Mouse (Mus musculus): ENCODE data around the gene Sox5. TPM values are rescaled to one million over a fixed set of nuclear protein-coding genes. Genes with fewer than 3 reads are reported as not detected.

Gene Sox5
- polyA plus RNA-seq, 1 experiment from 2014 or later = 55.3 TPM

GRCm38 (mm10) chr6:144709614-144710180, 72.1 kb downstream of the Sox5 start:
- no peak overlapping the region for H3K4me3 ChIP-seq
- no peak for ATAC-seq (ENCODE audit: insufficient number of reproducible peaks, insufficient read depth, low FRiP score, low TSS enrichment)
- WGBS = 66% methylated on average over 9 of the region's 9 CpGs
- H3K36me3 ChIP-seq = no peaks in the 10 kb centered on the region
- no peak overlapping the region for H3K9ac ChIP-seq
- H3K9me3 ChIP-seq = no peaks in the 10 kb centered on the region
- no peak overlapping the region for H3K4me2 ChIP-seq (replicated peaks)
- H3K27me3 ChIP-seq = no peaks in the 10 kb centered on the region
- H3K27ac ChIP-seq = no peak overlapping the region
- H3K4me1 ChIP-seq = no peaks in the 10 kb centered on the region

DNA sequence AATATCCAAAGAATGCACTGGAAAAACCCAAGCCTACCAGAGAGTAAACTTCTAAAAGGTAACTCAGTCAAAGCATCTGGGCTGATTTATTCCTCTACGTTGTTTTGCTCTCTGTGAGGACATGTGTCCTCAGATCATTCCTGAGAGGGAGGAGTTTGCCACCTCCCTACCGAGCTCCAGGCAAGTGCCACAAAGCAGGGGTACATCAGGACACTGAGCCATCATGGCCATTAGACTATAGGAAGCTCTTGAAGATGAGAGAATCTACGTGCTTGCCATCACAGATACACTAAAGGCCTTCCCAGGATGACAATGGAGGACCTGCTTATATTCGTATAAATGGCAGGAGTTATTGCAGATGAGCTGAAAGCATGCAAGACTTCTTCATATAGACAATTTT, 73.4 kb downstream of the Sox5 start:
- Histone ChIP-seq H3K36me3 (no peaks in the 10 kb centered on the region), H3K4me3 (no peak overlapping the region), H3K9me3 (no peaks in the 10 kb centered on the region), H3K27me3 (no peaks in the 10 kb centered on the region), H3K27ac (no peak overlapping the region), H3K4me2 (replicated peaks) (no peak overlapping the region), H3K9ac (no peak overlapping the region), H3K4me1 (no peaks in the 10 kb centered on the region)
- no peak for ATAC-seq (ENCODE audit: insufficient number of reproducible peaks, insufficient read depth, low FRiP score, low TSS enrichment)
- 68% methylated on average over 4 of the region's 4 CpGs for WGBS

GRCm38 (mm10) chr6:144707976-144708375, 73.8 kb downstream of the Sox5 start:
- no peak for ATAC-seq (ENCODE audit: insufficient number of reproducible peaks, insufficient read depth, low FRiP score, low TSS enrichment)
- Histone ChIP-seq H3K36me3 (no peaks in the 10 kb centered on the region), H3K4me2 (replicated peaks) (no peak overlapping the region), H3K27ac (no peak overlapping the region), H3K9me3 (no peaks in the 10 kb centered on the region), H3K9ac (no peak overlapping the region), H3K27me3 (no peaks in the 10 kb centered on the region), H3K4me3 (no peak overlapping the region), H3K4me1 (no peaks in the 10 kb centered on the region)
- WGBS = 88% methylated on average over 1 of the region's 1 CpGs

GRCm38 (mm10) chr6:144704962-144705361, 76.8 kb downstream of the Sox5 start:
- ATAC-seq (ENCODE audit: insufficient number of reproducible peaks, insufficient read depth, low FRiP score, low TSS enrichment) = no peak
- H3K27ac ChIP-seq = no peak overlapping the region
- no peaks in the 10 kb centered on the region for H3K4me1 ChIP-seq
- no peaks in the 10 kb centered on the region for H3K27me3 ChIP-seq
- H3K9me3 ChIP-seq = no peaks in the 10 kb centered on the region
- 88% methylated on average over 5 of the region's 5 CpGs for WGBS
- no peaks in the 10 kb centered on the region for H3K36me3 ChIP-seq
- no peak overlapping the region for H3K4me2 ChIP-seq (replicated peaks)
- H3K4me3 ChIP-seq = no peak overlapping the region
- H3K9ac ChIP-seq = no peak overlapping the region

DNA sequence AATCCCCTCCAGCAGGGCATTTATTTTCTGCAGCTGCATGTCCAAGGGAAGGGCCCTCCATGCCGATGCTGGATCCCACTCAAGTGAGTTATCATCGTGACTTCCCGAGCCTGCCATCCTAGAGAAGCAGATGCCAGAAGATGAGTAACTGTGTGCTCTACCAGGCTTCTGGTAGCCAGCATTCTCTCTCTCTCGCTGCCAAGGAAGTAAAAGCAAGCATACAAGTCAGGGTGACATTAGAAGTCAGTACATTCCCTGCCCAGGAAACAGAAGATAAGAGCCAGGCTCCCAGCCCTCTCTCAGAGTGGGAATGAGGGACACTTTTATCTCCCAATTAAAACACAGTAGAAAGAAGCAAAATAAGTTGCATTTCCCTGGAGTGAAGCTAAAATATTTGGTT, 86.1 kb downstream of the Sox5 start:
- no peak overlapping the region for H3K4me2 ChIP-seq (replicated peaks)
- H3K9me3 ChIP-seq = no peaks in the 10 kb centered on the region
- 81% methylated on average over 4 of the region's 4 CpGs for WGBS
- no peak overlapping the region for H3K27ac ChIP-seq
- no peaks in the 10 kb centered on the region for H3K36me3 ChIP-seq
- no peak for ATAC-seq (ENCODE audit: insufficient number of reproducible peaks, insufficient read depth, low FRiP score, low TSS enrichment)
- H3K4me3 ChIP-seq = no peak overlapping the region
- no peak overlapping the region for H3K9ac ChIP-seq
- H3K27me3 ChIP-seq = no peaks in the 10 kb centered on the region
- no peaks in the 10 kb centered on the region for H3K4me1 ChIP-seq

DNA sequence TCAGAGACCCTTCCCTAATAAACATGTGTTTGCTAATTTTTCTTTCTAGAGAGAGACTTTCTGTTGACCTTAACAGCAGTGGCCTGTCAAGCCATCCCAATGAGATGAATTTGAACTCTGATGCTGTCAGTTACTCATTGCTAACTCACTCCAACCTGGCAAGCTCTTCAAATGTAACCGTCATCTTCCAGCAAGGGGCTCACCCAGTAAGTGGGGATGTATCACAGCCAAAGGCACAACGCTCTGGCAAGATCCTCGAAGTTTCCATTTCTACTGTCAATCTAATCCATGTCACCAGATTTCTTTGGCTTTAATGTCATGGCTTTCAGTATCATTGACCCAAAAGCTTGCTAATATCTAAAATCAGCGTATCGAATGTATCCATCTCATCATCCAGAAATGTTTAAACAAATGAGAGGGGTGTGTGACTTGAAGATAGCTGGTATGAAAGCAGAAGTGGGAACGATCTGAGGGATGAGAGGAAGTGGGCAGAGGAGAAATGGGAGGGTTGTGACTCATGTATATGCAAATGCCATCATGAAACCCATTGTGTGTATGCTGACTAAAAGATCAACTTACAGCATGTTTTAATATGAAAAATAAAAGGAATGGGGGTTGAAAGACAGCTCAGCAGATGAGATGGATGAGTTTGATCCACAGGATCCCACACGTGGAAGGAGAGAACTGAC, 88.4 kb downstream of the Sox5 start:
- WGBS = 84% methylated on average over 7 of the region's 7 CpGs
- H3K36me3 ChIP-seq = no peaks in the 10 kb centered on the region
- H3K4me2 ChIP-seq (replicated peaks) = no peak overlapping the region
- no peak overlapping the region for H3K4me3 ChIP-seq
- no peak overlapping the region for H3K9ac ChIP-seq
- no peaks in the 10 kb centered on the region for H3K27me3 ChIP-seq
- H3K4me1 ChIP-seq = no peaks in the 10 kb centered on the region
- H3K9me3 ChIP-seq = no peaks in the 10 kb centered on the region
- no peak for ATAC-seq (ENCODE audit: insufficient number of reproducible peaks, insufficient read depth, low FRiP score, low TSS enrichment)
- H3K27ac ChIP-seq = no peak overlapping the region

- H3K9ac ChIP-seq = no peak overlapping the region
- no peaks in the 10 kb centered on the region for H3K27me3 ChIP-seq
- no peaks in the 10 kb centered on the region for H3K9me3 ChIP-seq
- H3K27ac ChIP-seq = no peak overlapping the region
- H3K4me3 ChIP-seq = no peak overlapping the region
- no peaks in the 10 kb centered on the region for H3K36me3 ChIP-seq
- no peak overlapping the region for H3K4me2 ChIP-seq (replicated peaks)
- WGBS = 75% methylated on average over 7 of the region's 7 CpGs
- no peak for ATAC-seq (ENCODE audit: insufficient number of reproducible peaks, insufficient read depth, low FRiP score, low TSS enrichment)
- no peaks in the 10 kb centered on the region for H3K4me1 ChIP-seq
These were observed 90.3 kb downstream of the Sox5 start for GRCm38 (mm10) chr6:144691298-144692041.

DNA sequence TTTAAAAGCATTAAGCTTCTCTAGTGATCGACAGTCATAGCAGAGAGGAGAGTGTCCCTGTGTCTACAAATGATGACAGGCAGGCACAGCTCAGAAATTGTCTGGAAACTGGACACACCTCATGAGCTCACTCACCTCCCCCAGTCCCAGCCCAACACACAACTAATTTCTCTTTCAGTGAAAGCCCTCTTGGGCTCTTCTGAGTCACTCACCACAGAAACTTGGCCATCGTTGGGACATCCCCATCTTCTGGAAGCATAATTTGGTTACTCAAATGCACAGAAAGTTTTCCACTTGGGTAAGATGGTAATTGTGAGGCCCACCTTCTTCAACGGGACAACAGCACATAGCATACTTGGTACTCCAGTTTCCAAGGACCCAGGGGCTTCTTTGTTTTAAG, 92.7 kb downstream of the Sox5 start:
- Histone ChIP-seq H3K27ac (no peak overlapping the region), H3K36me3 (no peaks in the 10 kb centered on the region), H3K27me3 (no peaks in the 10 kb centered on the region), H3K4me1 (no peaks in the 10 kb centered on the region), H3K4me3 (no peak overlapping the region), H3K9me3 (no peaks in the 10 kb centered on the region), H3K4me2 (replicated peaks) (no peak overlapping the region), H3K9ac (no peak overlapping the region)
- WGBS = 92% methylated on average over 3 of the region's 3 CpGs
- ATAC-seq (ENCODE audit: insufficient number of reproducible peaks, insufficient read depth, low FRiP score, low TSS enrichment) = no peak

- Histone ChIP-seq H3K4me1 (no peaks in the 10 kb centered on the region), H3K36me3 (no peaks in the 10 kb centered on the region), H3K27ac (no peak overlapping the region), H3K9ac (no peak overlapping the region), H3K9me3 (no peaks in the 10 kb centered on the region), H3K4me3 (no peak overlapping the region), H3K4me2 (replicated peaks) (no peak overlapping the region), H3K27me3 (no peaks in the 10 kb centered on the region)
- ATAC-seq (ENCODE audit: insufficient number of reproducible peaks, insufficient read depth, low FRiP score, low TSS enrichment) = no peak
- WGBS = 76% methylated on average over 8 of the region's 8 CpGs
These were observed 94.1 kb downstream of the Sox5 start for GRCm38 (mm10) chr6:144687681-144688080.

DNA sequence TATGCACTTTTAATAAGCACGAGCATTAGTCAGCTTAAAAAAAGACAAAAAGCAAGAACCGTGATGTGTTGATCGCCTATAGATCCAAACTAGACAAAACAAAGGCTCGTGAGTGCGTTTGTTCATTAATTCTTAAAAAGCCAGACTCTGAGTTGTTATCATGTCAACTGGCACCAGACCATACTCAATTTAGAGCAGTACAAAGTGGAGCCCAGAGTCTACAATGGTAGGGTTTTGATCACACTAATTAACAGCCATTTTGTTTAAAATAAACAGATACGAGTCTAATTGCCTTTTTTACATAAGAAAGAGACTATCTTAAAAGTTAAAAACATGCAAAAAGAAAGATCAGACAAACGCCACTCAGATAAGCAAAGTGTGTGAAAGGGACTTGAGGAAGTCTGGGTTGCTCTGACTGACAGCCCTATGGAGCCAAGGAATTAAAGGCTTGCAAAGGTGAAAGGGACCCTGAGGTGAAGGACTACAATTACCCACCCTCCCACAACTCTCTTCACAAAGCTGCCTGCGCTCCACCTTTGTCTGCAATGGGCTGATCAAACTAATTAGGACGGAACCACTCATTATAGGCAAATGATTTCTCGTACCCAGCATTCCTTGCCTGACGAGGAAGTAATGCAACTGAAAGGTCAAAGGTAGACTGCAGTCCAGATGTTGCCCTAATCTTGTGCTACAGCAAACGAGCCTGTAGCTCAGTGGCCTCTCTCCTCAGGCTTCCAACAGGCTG, 100.6 kb downstream of the Sox5 start:
- ATAC-seq (ENCODE audit: insufficient number of reproducible peaks, insufficient read depth, low FRiP score, low TSS enrichment) = no peak
- no peaks in the 10 kb centered on the region for H3K27me3 ChIP-seq
- no peak overlapping the region for H3K27ac ChIP-seq

GRCm38 (mm10) chr6:144677491-144678133, 104.2 kb downstream of the Sox5 start:
- H3K9me3 ChIP-seq = no peaks in the 10 kb centered on the region
- no peaks in the 10 kb centered on the region for H3K27me3 ChIP-seq
- H3K4me3 ChIP-seq = no peak overlapping the region
- no peak for ATAC-seq (ENCODE audit: insufficient number of reproducible peaks, insufficient read depth, low FRiP score, low TSS enrichment)
- no peak overlapping the region for H3K9ac ChIP-seq
- peaks cover 4% of the 10 kb centered on the region; the same call in 1 of the 2 replicates for H3K4me1 ChIP-seq
- H3K27ac ChIP-seq = no peak overlapping the region
- no peak overlapping the region for H3K4me2 ChIP-seq (replicated peaks)
- no peaks in the 10 kb centered on the region for H3K36me3 ChIP-seq
- 89% methylated on average over 9 of the region's 9 CpGs for whole genome bisulfite sequencing

More for the DNA sequence above, 100.6 kb downstream of the Sox5 start:
- H3K36me3 ChIP-seq = no peaks in the 10 kb centered on the region
- H3K4me3 ChIP-seq = no peak overlapping the region
- H3K4me2 ChIP-seq (replicated peaks) = no peak overlapping the region
- no peaks in the 10 kb centered on the region for H3K9me3 ChIP-seq
- peaks cover 4% of the 10 kb centered on the region; the same call in 1 of the 2 replicates for H3K4me1 ChIP-seq
- H3K9ac ChIP-seq = no peak overlapping the region
- WGBS = 52% methylated on average over 12 of the region's 12 CpGs

Data from embryonic facial prominence, embryonic 12.5 days (tissue).